ENCODE assay signal across 34 mouse cellular contexts in the genomic region with DNA sequence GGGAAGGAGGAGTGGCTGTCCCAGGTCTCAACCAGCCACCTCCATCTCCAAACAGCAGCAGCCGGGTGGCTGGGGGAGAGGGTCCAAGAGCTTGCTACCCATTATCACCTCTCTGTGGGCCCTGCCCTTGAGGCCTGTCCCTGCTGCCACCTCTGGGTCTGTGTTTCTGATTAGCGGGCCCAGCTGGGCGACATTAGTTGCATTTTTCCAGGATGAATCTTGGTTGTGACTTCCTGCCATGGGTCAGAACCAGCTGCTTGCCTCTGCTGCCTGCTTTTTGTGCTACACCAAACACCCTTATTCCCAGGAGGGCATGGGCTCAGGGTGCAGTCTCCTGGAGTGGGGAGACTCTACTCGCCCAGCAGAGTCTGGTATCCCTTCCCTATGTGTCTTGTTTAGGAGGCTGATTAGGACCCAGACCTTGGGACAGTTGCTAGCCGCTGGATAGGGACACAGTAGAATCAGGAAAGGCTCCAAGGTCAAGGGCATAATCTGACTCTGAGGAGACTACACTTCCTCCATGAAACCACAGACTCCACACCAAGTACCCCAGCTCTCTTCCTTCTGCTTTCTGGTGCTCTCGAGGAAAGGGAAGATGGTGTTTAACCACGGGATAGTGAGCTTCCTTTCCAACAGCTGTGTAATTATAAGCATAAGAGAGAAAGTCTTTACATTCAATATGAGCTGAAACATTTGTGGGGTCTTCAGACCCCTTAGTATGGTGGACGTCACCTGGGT.
DNase-seq lines count a peak whose midpoint lies in the region; ATAC-seq lines count a peak whose summit lies in the region.
"Had no signal": no experiment of that assay in that cellular context is flagged by ENCODE, and none has a peak within 500 bp of the region (broad histone marks: within the 10 kb centered on the region; RNA-seq: fewer than 3 reads in every experiment).

No protein-coding gene starts in this region.

- no peaks in the 10 kb centered on the region for H3K27me3 ChIP-seq in limb, embryonic 11.5 days (ENCODE audit: control insufficient read depth, insufficient read depth, low read length)
- no peaks in the 10 kb centered on the region for H3K27me3 ChIP-seq in forebrain, embryonic 16.5 days (replicated peaks; ENCODE audit: control insufficient read depth, insufficient read depth, low read length)
- H3K27me3 ChIP-seq: embryonic facial prominence, embryonic 13.5 days; limb, embryonic 15.5 days; midbrain, embryonic 15.5 days had no signal

- no peaks in the 10 kb centered on the region for H3K9me3 ChIP-seq in limb, embryonic 11.5 days (ENCODE audit: control insufficient read depth, low read length)
- H3K9me3 ChIP-seq in forebrain, embryonic 16.5 days (ENCODE audit: control insufficient read depth, low read length): no peaks in the 10 kb centered on the region
- H3K9me3 ChIP-seq: embryonic facial prominence, embryonic 13.5 days; kidney, embryonic 15.5 days; limb, embryonic 15.5 days; liver, embryonic 13.5 days; midbrain, embryonic 10.5 days; midbrain, embryonic 15.5 days had no signal

- WGBS in limb, embryonic 11.5 days: 55% methylated on average over 8 of the region's 8 CpGs
- WGBS in forebrain, embryonic 16.5 days: 86% methylated on average over 8 of the region's 8 CpGs

- H3K4me2 ChIP-seq in limb, embryonic 11.5 days (ENCODE audit: low read depth, severe bottlenecking): no peak overlapping the region
- no peak overlapping the region for H3K4me2 ChIP-seq in forebrain, embryonic 16.5 days (ENCODE audit: low read length)
- H3K4me2 ChIP-seq: embryonic facial prominence, embryonic 13.5 days; heart, embryonic 11.5 days; hindbrain, embryonic 14.5 days; kidney, embryonic 15.5 days; limb, embryonic 15.5 days; liver, embryonic 13.5 days; midbrain, embryonic 15.5 days had no signal

- H3K4me1 ChIP-seq in limb, embryonic 11.5 days (ENCODE audit: control insufficient read depth, insufficient read depth, low read length): peaks cover 45% of the 10 kb centered on the region
- peaks cover 7% of the 10 kb centered on the region for H3K4me1 ChIP-seq in forebrain, embryonic 16.5 days (replicated peaks; ENCODE audit: control insufficient read depth, insufficient read depth, low read length)

- intact Hi-C loops in left cerebral cortex, postnatal 10 days (cut with DNase I): loop anchor here (5.0 kb wide), 2 partner anchors 83 to 213 kb away; no protein-coding TSS in a partner anchor

- ATAC-seq in limb, embryonic 11.5 days (ENCODE audit: insufficient number of reproducible peaks, low FRiP score, low TSS enrichment, low read depth): no peak
- no peak for ATAC-seq in forebrain, embryonic 16.5 days
- ATAC-seq: forebrain, postnatal 0 days; lung, postnatal 0 days; midbrain, embryonic 15.5 days had no signal

- no peak overlapping the region for H3K4me3 ChIP-seq in limb, embryonic 11.5 days (ENCODE audit: low read depth, low read length)
- H3K4me3 ChIP-seq in forebrain, embryonic 16.5 days (replicated peaks; ENCODE audit: low read length): no peak overlapping the region
- H3K4me3 ChIP-seq: embryonic facial prominence, embryonic 13.5 days; erythroblast, embryonic 14.5 days; kidney, embryonic 15.5 days; layer of hippocampus, adult 2 months; left cerebral cortex, adult 2 months; limb, embryonic 15.5 days; liver, embryonic 13.5 days; midbrain, embryonic 10.5 days; midbrain, embryonic 15.5 days had no signal

- H3K27ac ChIP-seq in limb, embryonic 11.5 days (replicated peaks; ENCODE audit: low read depth, low read length): no peak overlapping the region
- H3K27ac ChIP-seq in forebrain, embryonic 16.5 days (ENCODE audit: low read length): no peak overlapping the region
- H3K27ac ChIP-seq: embryonic facial prominence, embryonic 13.5 days; hindbrain, embryonic 14.5 days; kidney, embryonic 15.5 days; layer of hippocampus, adult 2 months; left cerebral cortex, adult 2 months; limb, embryonic 15.5 days; liver, embryonic 13.5 days; macrophage; midbrain, embryonic 10.5 days; midbrain, embryonic 15.5 days had no signal

- peak; percentile 39 for DNase-seq in 3134 (ENCODE audit: extremely low read depth, insufficient read length, low spot score)
- DNase-seq in MEL-GATA-1-ER (ENCODE audit: extremely low read depth, low read depth): peak; percentile 26
- DNase-seq in forelimb bud, embryonic 11.5 days (ENCODE audit: low read depth, low spot score): peak; percentile 37
- DNase-seq in limb, embryonic 11.5 days (ENCODE audit: low spot score): peak; percentile 65
- no peak for DNase-seq in frontal cortex, postnatal 36 days (ENCODE audit: low spot score in 2 of 2)
- DNase-seq in retina, postnatal 1 day: no peak
- DNase-seq in left cerebral cortex, postnatal 10 days (ENCODE audit: extremely low spot score in 1 of 2, low spot score in 2 of 2): no peak
- DNase-seq: adrenal gland, postnatal 10 days; B cell, adult 2 months; cerebellum, adult 11-12 months; cerebellum, postnatal 10 days; forebrain, postnatal 0 days; gastrocnemius, postnatal 25 days; heart, adult 18-20 months; heart, postnatal 36 days; kidney, adult 18-20 months; kidney, postnatal 25 days; liver, embryonic 13.5 days; lung, adult 18-20 months; right cerebral cortex, postnatal 14 days; thymus, postnatal 4 days had no signal

- no peak overlapping the region for H3K9ac ChIP-seq in limb, embryonic 11.5 days (ENCODE audit: low read length)
- no peak overlapping the region for H3K9ac ChIP-seq in forebrain, embryonic 16.5 days (replicated peaks; ENCODE audit: low read depth, low read length)
- H3K9ac ChIP-seq: embryonic facial prominence, embryonic 13.5 days; forebrain, postnatal 0 days; hindbrain, embryonic 14.5 days; kidney, embryonic 15.5 days; limb, embryonic 15.5 days; liver, embryonic 13.5 days; midbrain, embryonic 15.5 days had no signal

- no peaks in the 10 kb centered on the region for H3K36me3 ChIP-seq in limb, embryonic 11.5 days (ENCODE audit: control insufficient read depth, insufficient read depth, low read length)
- H3K36me3 ChIP-seq in forebrain, embryonic 16.5 days (ENCODE audit: control insufficient read depth, insufficient read depth): no peaks in the 10 kb centered on the region
- H3K36me3 ChIP-seq: embryonic facial prominence, embryonic 13.5 days; kidney, embryonic 15.5 days; limb, embryonic 15.5 days; liver, embryonic 13.5 days; midbrain, embryonic 10.5 days; midbrain, embryonic 15.5 days had no signal

Comparison
In these comparisons a context has a peak if more than half of its experiments do, and no peak if none do; other contexts are left out.
1. DNase-seq: peak in 3134 (single experiment), MEL-GATA-1-ER (single experiment), forelimb bud, embryonic 11.5 days (single experiment) and limb, embryonic 11.5 days (single experiment); none in frontal cortex, postnatal 36 days (0 of 2), retina, postnatal 1 day (single experiment) and left cerebral cortex, postnatal 10 days (0 of 2).